Mouse (Mus musculus) liver, adult 2 months (tissue): ENCODE measurements around the gene Hdac4.

Experiments used
- CTCF ChIP-seq: fragments of 200-500 bp; IDR thresholded peaks from 2 replicates; pipeline ENCODE4 v1.5.1; 2011; ENCODE audit warnings: low read depth, low read length, control low read depth
- POLR2A ChIP-seq: fragments of 200-500 bp; IDR thresholded peaks from 2 replicates; pipeline ENCODE4 v1.6.1; 2011; ENCODE audit warnings: low read length, control low read depth; ENCODE audit not compliant: insufficient read depth; ENCODE audit errors: extremely low read depth

GRCm38 (mm10) chr1:92117597-92117996 lies 77.9 kb downstream of the Hdac4 start:
- TF ChIP-seq CTCF (no peak), POLR2A (no peak)
